Mouse (Mus musculus): ENCODE results near the gene Clk2. TPM values are rescaled to one million over a fixed set of nuclear protein-coding genes. Genes with fewer than 3 reads are reported as not detected.
"Not testable (repeated sequence)": the region's sequence is repeated elsewhere in the genome, so short reads cannot be mapped to it uniquely, and the experiment has no call there.

Gene Clk2
- total RNA-seq, 2 experiments from 2014 or later = 39.0 to 46.6 TPM

GRCm38 (mm10) chr3:89158651-89159050 is 5.9 kb upstream of the Clk2 start:
- intact Hi-C loops (cut with DNase I) = loop anchor here (1.0 to 2.0 kb wide), 2 partner anchors 26 to 44 kb away; no protein-coding TSS in a partner anchor
- DNase-seq (ENCODE audit: low spot score in 2 of 2) = peak in 1 of 2 experiments; percentile 38

- no peak for DNase-seq (ENCODE audit: low spot score in 2 of 2)
- intact Hi-C loops (cut with DNase I) = loop anchor here (2.0 kb wide), 1 partner anchor 44 kb away; no protein-coding TSS in a partner anchor
Measured at GRCm38 (mm10) chr3:89159211-89159610, 5.4 kb upstream of the Clk2 start.

DNA sequence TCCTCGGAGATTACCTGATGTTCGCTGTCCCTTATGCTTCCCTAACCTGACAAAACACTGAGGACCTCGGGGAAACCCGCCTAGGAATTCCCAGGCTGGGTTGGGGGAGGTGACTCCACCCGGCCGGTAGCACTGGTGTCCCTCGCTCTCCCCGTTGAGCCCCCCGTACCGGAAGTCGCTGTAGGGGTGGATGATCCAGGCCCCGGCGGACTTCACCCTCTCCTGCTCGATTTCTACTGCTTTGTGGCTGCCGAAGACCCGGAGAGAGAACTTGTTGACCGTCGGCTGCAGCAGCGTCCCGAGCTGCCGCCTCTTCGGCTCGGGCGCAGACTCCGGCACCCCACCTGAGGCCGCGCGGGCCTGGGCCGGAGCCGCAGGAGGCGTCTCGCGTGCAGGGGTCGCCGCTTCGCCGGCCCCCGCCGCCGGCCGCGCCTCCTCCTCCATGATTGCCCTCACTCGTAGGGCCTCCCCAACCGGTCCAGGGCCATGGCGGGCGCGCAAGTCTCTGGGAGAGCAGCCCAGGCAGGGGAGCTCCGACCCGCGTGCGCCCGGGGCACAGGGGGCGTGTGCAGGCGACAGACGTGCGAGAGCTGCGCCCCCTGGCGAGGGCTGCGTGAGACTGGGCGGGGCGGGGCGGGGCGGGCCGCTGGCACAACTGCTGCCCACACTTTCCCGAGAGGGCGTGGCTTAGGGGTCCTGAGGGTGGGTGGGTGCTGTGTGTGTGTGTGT is 4.8 kb upstream of the Clk2 start, which contains the start of gene Hcn3:
TSS of gene Hcn3 (minus strand) at position 581 of the 729 bp plus-strand sequence.
- intact Hi-C loops (cut with DNase I) = loop anchor here (2.0 kb wide), 1 partner anchor 45 kb away; no protein-coding TSS in a partner anchor
- DNase-seq (ENCODE audit: low spot score in 2 of 2) = peak in 1 of 2 experiments; percentile 49

GRCm38 (mm10) chr3:89161207-89161606 is 3.4 kb upstream of the Clk2 start:
- DNase-seq (ENCODE audit: low spot score in 2 of 2); intact Hi-C loops (cut with DNase I): not testable (repeated sequence)

DNA sequence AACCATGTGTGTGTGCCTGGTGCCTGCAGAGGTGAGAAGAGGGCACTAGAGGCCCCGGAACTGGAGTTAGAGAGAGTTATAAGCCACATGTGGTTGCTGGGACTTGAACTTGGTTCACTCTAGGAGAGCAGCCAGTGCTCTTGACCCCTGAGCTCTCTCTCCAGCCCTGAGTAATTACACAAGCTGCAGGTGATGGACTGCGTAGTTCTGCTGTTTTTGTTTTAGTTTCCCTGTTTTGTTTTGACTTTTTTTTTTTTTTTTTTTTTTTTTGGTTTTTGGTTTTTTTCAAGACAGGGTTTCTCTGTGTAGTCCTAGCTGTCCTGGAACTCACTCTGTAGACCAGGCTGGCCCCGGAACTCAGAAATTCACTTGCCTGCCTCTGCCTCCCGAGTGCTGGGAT is 2.8 kb upstream of the Clk2 start:
- no peak for DNase-seq (ENCODE audit: low spot score in 2 of 2)
- intact Hi-C loops (cut with DNase I) = no loop called here

DNA sequence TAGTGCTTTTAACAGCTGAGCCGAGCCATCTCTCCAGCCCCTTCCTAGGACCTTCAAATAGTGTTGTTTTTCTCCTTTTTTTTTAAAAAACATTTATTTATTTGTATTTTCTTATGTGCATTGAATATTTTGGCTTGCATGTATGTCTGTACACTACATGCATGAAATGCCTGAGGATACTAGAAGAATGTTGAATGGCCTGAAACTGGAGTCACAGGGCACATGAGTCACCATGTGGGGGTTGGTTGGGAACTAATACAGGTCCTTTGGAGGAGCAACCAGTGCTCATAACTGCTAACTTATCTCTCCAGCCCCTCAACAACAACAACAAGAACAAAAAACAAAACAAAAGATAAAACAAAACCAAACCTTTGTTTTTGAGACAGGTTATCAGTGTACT is 1.5 kb upstream of the Clk2 start:
- intact Hi-C loops (cut with DNase I) = no loop called here

GRCm38 (mm10) chr3:89163643-89164245 is 851 bp upstream of the Clk2 start:
- intact Hi-C loops (cut with DNase I) = loop anchor here (2.0 kb wide), 1 partner anchor 73 kb away; no protein-coding TSS in a partner anchor
- no peak for DNase-seq (ENCODE audit: low spot score in 2 of 2)

More for the DNA sequence above, 1.5 kb upstream of the Clk2 start:
- DNase-seq (ENCODE audit: low spot score in 2 of 2) = no peak

- no peak for DNase-seq (ENCODE audit: low spot score in 2 of 2)
- intact Hi-C loops (cut with DNase I) = loop anchor here (2.0 kb wide), 1 partner anchor 75 kb away; no protein-coding TSS in a partner anchor
Measured at GRCm38 (mm10) chr3:89165268-89165870, 774 bp downstream of the Clk2 start.

GRCm38 (mm10) chr3:89166945-89167344 is 2.4 kb downstream of the Clk2 start:
- no peak for DNase-seq (ENCODE audit: low spot score in 2 of 2)
- intact Hi-C loops (cut with DNase I) = no loop called here

GRCm38 (mm10) chr3:89174844-89175243 is 10.2 kb downstream of the Clk2 start:
- no peak for DNase-seq (ENCODE audit: low spot score in 2 of 2)
- intact Hi-C loops (cut with DNase I) = no loop called here

- no peak for DNase-seq (ENCODE audit: low spot score in 2 of 2)
- intact Hi-C loops (cut with DNase I) = no loop called here
Measured at GRCm38 (mm10) chr3:89175544-89175943, 10.9 kb downstream of the Clk2 start.

DNA sequence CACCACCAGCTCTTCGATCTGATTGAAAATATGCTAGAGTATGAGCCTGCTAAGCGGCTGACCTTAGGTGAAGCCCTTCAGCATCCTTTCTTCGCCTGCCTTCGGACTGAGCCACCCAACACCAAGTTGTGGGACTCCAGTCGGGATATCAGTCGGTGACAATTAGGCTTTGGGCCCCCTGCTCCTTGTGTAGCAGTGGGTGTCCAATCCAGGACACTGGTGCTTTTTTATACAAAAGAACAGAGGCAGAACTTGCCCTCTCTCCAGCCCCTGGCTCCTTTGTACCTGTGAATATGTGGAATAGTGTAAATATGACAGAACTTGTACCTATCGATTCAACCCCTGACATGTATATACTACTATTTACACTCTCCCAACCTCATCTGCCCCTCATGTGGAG is 11.8 kb downstream of the Clk2 start:
- no peak for DNase-seq (ENCODE audit: low spot score in 2 of 2)
- intact Hi-C loops (cut with DNase I) = no loop called here

DNA sequence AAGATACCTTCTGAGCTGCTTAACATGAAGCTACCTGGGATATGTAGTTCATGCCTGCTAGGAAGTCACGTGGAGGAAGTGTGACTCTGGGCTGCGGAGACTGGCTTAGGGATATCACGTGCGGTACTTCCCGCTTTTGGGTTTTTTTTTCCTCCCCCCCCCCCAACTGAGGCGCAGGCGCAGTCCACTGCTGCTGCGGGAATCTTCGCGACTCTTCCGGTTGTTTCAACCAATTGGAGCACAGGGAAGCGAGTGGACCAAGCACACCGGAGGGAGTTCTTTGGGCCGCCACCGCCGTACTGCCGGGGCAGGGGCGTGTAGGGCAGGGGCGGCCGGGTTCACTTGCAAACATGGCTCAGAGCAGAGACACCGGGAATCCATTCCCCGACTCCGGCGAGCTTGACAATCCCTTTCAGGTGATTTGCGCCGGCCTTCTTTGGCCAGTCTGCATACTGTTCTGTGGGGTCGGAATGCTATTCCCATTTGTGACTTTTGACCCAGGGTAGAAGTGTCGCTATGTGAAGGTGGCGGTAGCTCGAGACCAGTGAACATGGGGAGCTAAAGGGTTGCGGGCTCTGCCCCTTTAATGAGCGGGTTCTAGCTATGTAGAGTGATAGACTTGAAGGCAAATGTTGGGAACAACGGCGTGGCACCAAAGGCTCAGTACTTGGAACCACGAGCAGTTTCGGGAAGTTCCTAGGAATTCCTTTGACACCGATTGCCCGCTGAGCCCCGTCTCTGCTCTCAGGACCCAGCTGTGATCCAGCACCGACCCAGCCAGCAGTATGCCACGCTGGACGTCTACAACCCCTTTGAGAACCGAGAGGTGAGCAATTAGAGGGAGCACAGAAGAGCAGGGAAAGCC is 12.9 kb downstream of the Clk2 start, which contains the start of gene Scamp3:
TSS of gene Scamp3 (plus strand) at position 232 of the 865 bp plus-strand sequence.
- DNase-seq (ENCODE audit: low spot score in 2 of 2) = peak; percentile 89 to 98
- intact Hi-C loops (cut with DNase I) = no loop called here

- intact Hi-C loops (cut with DNase I) = no loop called here
- DNase-seq (ENCODE audit: low spot score in 2 of 2) = no peak
Measured at GRCm38 (mm10) chr3:89178107-89178385, 13.5 kb downstream of the Clk2 start.

DNA sequence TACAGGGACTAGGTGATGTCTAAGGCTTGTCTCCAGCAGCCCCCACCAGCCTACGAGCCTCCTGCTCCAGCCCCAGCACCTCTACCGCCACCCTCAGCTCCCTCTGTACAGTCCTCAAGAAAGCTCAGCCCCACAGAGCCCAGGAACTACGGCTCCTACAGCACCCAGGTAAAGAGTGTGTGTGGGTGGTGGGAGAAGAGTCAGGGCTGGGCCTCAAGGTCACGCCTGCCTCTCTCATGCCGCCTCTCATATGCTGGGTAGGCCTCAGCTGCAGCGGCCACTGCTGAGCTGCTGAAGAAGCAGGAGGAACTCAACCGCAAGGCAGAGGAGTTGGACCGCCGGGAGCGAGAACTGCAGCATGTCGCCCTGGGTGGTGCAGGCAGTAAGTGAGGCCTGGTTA is 14.5 kb downstream of the Clk2 start:
- intact Hi-C loops (cut with DNase I) = no loop called here
- DNase-seq (ENCODE audit: low spot score in 2 of 2) = no peak

- intact Hi-C loops (cut with DNase I) = no loop called here
- no peak for DNase-seq (ENCODE audit: low spot score in 2 of 2)
Measured at GRCm38 (mm10) chr3:89181749-89182500, 17.3 kb downstream of the Clk2 start.

- intact Hi-C loops (cut with DNase I) = no loop called here
- no peak for DNase-seq (ENCODE audit: low spot score in 2 of 2)
Measured at GRCm38 (mm10) chr3:89182531-89183057, 18.0 kb downstream of the Clk2 start.

DNA sequence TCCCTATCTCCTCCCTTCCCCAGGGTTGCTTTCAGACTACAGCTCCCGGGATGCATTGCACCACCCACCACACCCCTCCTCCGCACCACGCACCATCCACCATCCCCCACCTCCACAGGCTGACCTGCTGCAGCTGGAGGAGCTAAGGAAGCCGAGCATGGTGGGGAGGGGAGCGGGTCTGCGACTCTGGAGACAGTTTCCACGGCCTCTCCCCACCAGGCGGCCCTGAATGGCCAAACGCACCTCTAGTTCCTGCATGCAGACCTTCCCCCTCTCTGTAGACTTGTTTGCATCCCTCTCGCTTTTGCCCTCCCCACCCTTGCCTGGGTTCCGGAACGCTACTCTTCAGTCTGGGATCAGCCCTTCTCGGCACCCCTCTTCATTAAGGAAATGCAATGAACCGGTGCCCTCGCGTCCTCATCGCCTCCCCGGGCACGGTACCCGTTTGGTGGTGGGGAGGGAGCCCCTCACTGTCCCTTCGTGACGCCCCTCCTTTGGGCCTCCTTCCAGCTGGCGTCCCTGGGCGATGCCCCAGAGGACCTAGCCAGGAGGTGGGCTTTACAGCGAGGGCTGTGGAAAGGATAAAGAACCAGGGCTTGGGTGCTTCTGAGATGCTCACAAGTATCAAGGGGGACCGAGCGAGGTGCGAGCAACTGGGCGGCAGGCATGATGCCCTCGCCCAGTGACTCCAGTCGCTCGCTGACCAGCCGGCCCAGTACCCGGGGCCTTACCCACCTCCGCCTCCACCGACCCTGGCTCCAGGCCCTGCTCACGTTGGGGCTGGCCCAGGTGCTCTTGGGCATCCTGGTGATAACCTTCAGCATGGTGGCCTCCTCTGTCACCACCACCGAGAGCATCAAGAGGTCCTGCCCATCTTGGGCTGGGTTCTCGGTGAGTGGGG is 18.7 kb downstream of the Clk2 start, which contains the start of gene Fam189b:
TSS of gene Fam189b (plus strand) at position 86 of the 901 bp plus-strand sequence.
- intact Hi-C loops (cut with DNase I) = no loop called here
- DNase-seq (ENCODE audit: low spot score in 2 of 2) = peak; percentile 91 to 97

Data from left cerebral cortex, postnatal 25 days (tissue).